Mouse (Mus musculus) neural tube, embryonic 14.5 days (tissue): ENCODE measurements around the gene Cep104. TPM values are rescaled to one million over a fixed set of nuclear protein-coding genes. Genes with fewer than 3 reads are reported as not detected.

Experiments
- ATAC-seq: fragments of 200-750 bp; cut with Nextera tagmentation; 2 replicates; pipeline ENCODE4 v1.8.0; 2017; ENCODE audit warnings: low read depth, mild to moderate bottlenecking, moderate TSS enrichment, moderate library complexity
- H3K27ac ChIP-seq: fragments of 300-500 bp; sonication (generic); 2 replicates; pipeline ENCODE4 v1.5.1; 2014; ENCODE audit warnings: low read depth, mild to moderate bottlenecking, control low read depth, low read length, moderate library complexity, mixed read lengths
- H3K27me3 ChIP-seq: fragments of 300-500 bp; sonication (generic); 2 replicates; pipeline ENCODE4 v1.6.1; 2014; ENCODE audit warnings: low read length; ENCODE audit not compliant: control insufficient read depth, insufficient read depth
- H3K36me3 ChIP-seq: fragments of 300-500 bp; sonication (generic); 2 replicates; pipeline ENCODE4 v1.6.1; 2014; ENCODE audit warnings: low read length, mixed read lengths; ENCODE audit not compliant: control insufficient read depth, insufficient read depth
- H3K4me1 ChIP-seq: fragments of 300-500 bp; sonication (generic); 2 replicates; pipeline ENCODE4 v1.6.1; 2014; ENCODE audit warnings: low read length; ENCODE audit not compliant: control insufficient read depth, insufficient read depth
- H3K4me2 ChIP-seq: fragments of 300-500 bp; sonication (generic); 2 replicates; pipeline ENCODE4 v1.6.1; 2014; ENCODE audit warnings: mild to moderate bottlenecking, low read depth, low read length, control low read depth
- H3K4me3 ChIP-seq: fragments of 300-500 bp; sonication (generic); 2 replicates; pipeline ENCODE4 v1.5.1; 2014; ENCODE audit warnings: low read depth, low read length, control low read depth, mixed read lengths
- H3K9ac ChIP-seq: fragments of 300-500 bp; sonication (generic); replicated peaks from 2 replicates; pipeline ENCODE4 v1.6.1; 2014; ENCODE audit warnings: low read depth, mild to moderate bottlenecking, control low read depth, low read length, mixed read lengths
- H3K9me3 ChIP-seq: fragments of 300-500 bp; sonication (generic); 2 replicates; pipeline ENCODE4 v1.6.1; 2016; ENCODE audit warnings: low read length; ENCODE audit not compliant: control insufficient read depth
- WGBS: fragments of 180-500 bp; shearing (Covaris S2); extraction: QIAGEN DNeasy Blood & Tissue Kit; methylation state at CpG from one replicate; pipeline ENCODE4 v1.1.7; 2014; 5-methylcytosine and 5-hydroxymethylcytosine counted together
- polyA plus RNA-seq: library from polyadenylated mRNA; unstranded; fragments of >200 nt; fragmentation: Nextera tagmentation; extraction: Ambion mirVana; gene quantifications from 2 replicates; pipeline ENCODE4 v1.2.1, GENCODE M21; 2014

Cep104 gene
- polyA plus RNA-seq, 1 experiment from 2014 or later: 18.4 TPM

GRCm38 (mm10) chr4:154023754-154024601 is 49.0 kb downstream of the Cep104 start:
- H3K4me3 ChIP-seq: no peak overlapping the region
- H3K4me2 ChIP-seq: no peak overlapping the region
- H3K27ac ChIP-seq: no peak overlapping the region
- 30% methylated on average over 8 of the region's 8 CpGs for WGBS
- no peak for ATAC-seq
- H3K9ac ChIP-seq: 0 out of 2 replicates have a peak overlapping the region, but pooled peaks have one; percentile 3
- H3K9me3 ChIP-seq: no peaks in the 10 kb centered on the region
- 0 out of 2 replicates have a peak, but pooled peaks cover 2% of the 10 kb centered on the region for H3K27me3 ChIP-seq
- peaks cover 12% of the 10 kb centered on the region; the same call in 1 of the 2 replicates for H3K4me1 ChIP-seq
- peaks cover 27% of the 10 kb centered on the region for H3K36me3 ChIP-seq

- Histone ChIP-seq H3K4me3 (peak overlapping the region; percentile 14), H3K4me1 (peaks cover 12% of the 10 kb centered on the region; the same call in 1 of the 2 replicates), H3K27ac (no peak overlapping the region), H3K4me2 (peak overlapping the region; percentile 41; the same call in 1 of the 2 replicates), H3K36me3 (peaks cover 20% of the 10 kb centered on the region), H3K9me3 (no peaks in the 10 kb centered on the region), H3K27me3 (0 out of 2 replicates have a peak, but pooled peaks cover 2% of the 10 kb centered on the region), H3K9ac (no peak overlapping the region)
- no peak for ATAC-seq
- 41% methylated on average over 17 of the region's 17 CpGs for WGBS
These were observed 49.9 kb downstream of the Cep104 start for GRCm38 (mm10) chr4:154024729-154025521.

- no peak within 1 kb of the TSS for H3K27ac ChIP-seq
- ATAC-seq: peak; percentile 64
These were observed 50.8 kb downstream of the Cep104 start, which contains the start of gene Smim1 for GRCm38 (mm10) chr4:154025641-154026440. Gene Smim1, minus strand, starts transcription at chr4:154026230.

GRCm38 (mm10) chr4:154026441-154026761 is 51.4 kb downstream of the Cep104 start:
- no peak for ATAC-seq
- H3K27ac ChIP-seq: no peak overlapping the region
- peak overlapping the region; percentile 41 for H3K4me2 ChIP-seq
- H3K9ac ChIP-seq: 0 out of 2 replicates have a peak overlapping the region, but pooled peaks have one; percentile 32
- peak overlapping the region; percentile 14; the same call in 1 of the 2 replicates for H3K4me3 ChIP-seq
- H3K36me3 ChIP-seq: peaks cover 5% of the 10 kb centered on the region; the same call in 1 of the 2 replicates
- H3K9me3 ChIP-seq: no peaks in the 10 kb centered on the region
- 0 out of 2 replicates have a peak, but pooled peaks cover 2% of the 10 kb centered on the region for H3K27me3 ChIP-seq
- WGBS: 29% methylated on average over 2 of the region's 2 CpGs
- peaks cover 12% of the 10 kb centered on the region; the same call in 1 of the 2 replicates for H3K4me1 ChIP-seq

More at GRCm38 (mm10) chr4:154025641-154026440, 50.8 kb downstream of the Cep104 start, which contains the start of gene Smim1:
- Histone ChIP-seq H3K4me2 (peak within 1 kb of the TSS; percentile 41), H3K9me3 (no peaks in the 10 kb centered on the region), H3K36me3 (peaks cover 10% of the 10 kb centered on the region), H3K4me3 (peak within 1 kb of the TSS; percentile 14), H3K9ac (peak within 1 kb of the TSS; percentile 32; the same call in 1 of the 2 replicates), H3K27me3 (0 out of 2 replicates have a peak, but pooled peaks cover 2% of the 10 kb centered on the region), H3K4me1 (peaks cover 12% of the 10 kb centered on the region; the same call in 1 of the 2 replicates)
- 3% methylated on average over 31 of the region's 33 CpGs for WGBS

- no peak overlapping the region for H3K9ac ChIP-seq
- H3K4me2 ChIP-seq: no peak overlapping the region
- 0 out of 2 replicates have a peak, but pooled peaks cover 2% of the 10 kb centered on the region for H3K27me3 ChIP-seq
- H3K36me3 ChIP-seq: no peaks in the 10 kb centered on the region
- 83% methylated on average over 7 of the region's 7 CpGs for WGBS
- H3K4me1 ChIP-seq: peaks cover 12% of the 10 kb centered on the region; the same call in 1 of the 2 replicates
- ATAC-seq: no peak
- H3K9me3 ChIP-seq: no peaks in the 10 kb centered on the region
- no peak overlapping the region for H3K4me3 ChIP-seq
- no peak overlapping the region for H3K27ac ChIP-seq
These were observed 53.1 kb downstream of the Cep104 start for GRCm38 (mm10) chr4:154028066-154028465.

GRCm38 (mm10) chr4:154028646-154029045 is 53.7 kb downstream of the Cep104 start:
- Histone ChIP-seq H3K9me3 (no peaks in the 10 kb centered on the region), H3K4me2 (no peak overlapping the region), H3K27me3 (0 out of 2 replicates have a peak, but pooled peaks cover 2% of the 10 kb centered on the region), H3K27ac (no peak overlapping the region), H3K4me3 (no peak overlapping the region), H3K36me3 (no peaks in the 10 kb centered on the region), H3K9ac (no peak overlapping the region), H3K4me1 (peaks cover 11% of the 10 kb centered on the region; the same call in 1 of the 2 replicates)
- ATAC-seq: no peak

- no peaks in the 10 kb centered on the region for H3K4me1 ChIP-seq
- H3K9ac ChIP-seq: no peak overlapping the region
- H3K4me2 ChIP-seq: no peak overlapping the region
- 50% methylated on average over 3 of the region's 3 CpGs for WGBS
- H3K27me3 ChIP-seq: no peaks in the 10 kb centered on the region
- no peaks in the 10 kb centered on the region for H3K36me3 ChIP-seq
- no peak overlapping the region for H3K27ac ChIP-seq
- H3K4me3 ChIP-seq: no peak overlapping the region
- no peaks in the 10 kb centered on the region for H3K9me3 ChIP-seq
- no peak for ATAC-seq
These were observed 62.1 kb downstream of the Cep104 start for GRCm38 (mm10) chr4:154037123-154037522.

- H3K4me1 ChIP-seq: no peaks in the 10 kb centered on the region
- no peak within 1 kb of the TSS for H3K27ac ChIP-seq
- H3K4me3 ChIP-seq: no peak within 1 kb of the TSS
- H3K27me3 ChIP-seq: no peaks in the 10 kb centered on the region
- no peak for ATAC-seq
- H3K36me3 ChIP-seq: no peaks in the 10 kb centered on the region
- 84% methylated on average over 9 of the region's 9 CpGs for WGBS
- no peaks in the 10 kb centered on the region for H3K9me3 ChIP-seq
- H3K4me2 ChIP-seq: no peak within 1 kb of the TSS
- no peak within 1 kb of the TSS for H3K9ac ChIP-seq
These were observed 67.6 kb downstream of the Cep104 start, which contains the start of gene Ccdc27 for GRCm38 (mm10) chr4:154042577-154042976. Gene Ccdc27, minus strand, starts transcription at chr4:154042677.
